Mouse (Mus musculus) limb, embryonic 11.5 days (tissue): ENCODE results near the gene Chrnb1. TPM values are rescaled to one million over a fixed set of nuclear protein-coding genes. Genes with fewer than 3 reads are reported as not detected.
A peak's percentile ranks its signal among the peaks of the same experiment; 100 is the strongest.

Experiments used
- ATAC-seq: fragments of 200-750 bp; cut with Nextera tagmentation; 2 replicates; pipeline ENCODE4 v1.8.0; 2017; ENCODE audit warnings: low read depth; ENCODE audit not compliant: insufficient number of reproducible peaks, low FRiP score, low TSS enrichment
- DNase-seq: peaks from one replicate; pipeline ENCODE4 v3.0.0-alpha.2; 2015; ENCODE audit warnings: low spot score
- H3K27ac ChIP-seq: fragments of 300-500 bp; sonication (generic); replicated peaks from 2 replicates; pipeline ENCODE4 v1.5.1; 2014; ENCODE audit warnings: low read depth, mild to moderate bottlenecking, low read length
- H3K27me3 ChIP-seq: fragments of 300-500 bp; sonication (generic); 2 replicates; pipeline ENCODE4 v1.6.1; 2014; ENCODE audit warnings: mild to moderate bottlenecking, low read length, mixed read lengths; ENCODE audit not compliant: control insufficient read depth, insufficient read depth
- H3K36me3 ChIP-seq: fragments of 300-500 bp; sonication (generic); 2 replicates; pipeline ENCODE4 v1.6.1; 2014; ENCODE audit warnings: mild to moderate bottlenecking, low read length, moderate library complexity, mixed read lengths; ENCODE audit not compliant: control insufficient read depth, insufficient read depth
- H3K4me1 ChIP-seq: fragments of 300-500 bp; sonication (generic); 2 replicates; pipeline ENCODE4 v1.6.1; 2014; ENCODE audit warnings: low read length, mixed read lengths; ENCODE audit not compliant: control insufficient read depth, insufficient read depth
- H3K4me2 ChIP-seq: fragments of 300-500 bp; sonication (generic); 2 replicates; pipeline ENCODE4 v1.6.1; 2014; ENCODE audit warnings: low read depth, mild to moderate bottlenecking, moderate library complexity; ENCODE audit not compliant: severe bottlenecking
- H3K4me3 ChIP-seq: fragments of 300-500 bp; sonication (generic); 2 replicates; pipeline ENCODE4 v1.5.1; 2014; ENCODE audit warnings: low read depth, low read length
- H3K9ac ChIP-seq: fragments of 300-500 bp; sonication (generic); 2 replicates; pipeline ENCODE4 v1.6.1; 2014; ENCODE audit warnings: mild to moderate bottlenecking, low read length
- H3K9me3 ChIP-seq: fragments of 300-500 bp; sonication (generic); 2 replicates; pipeline ENCODE4 v1.6.1; 2016; ENCODE audit warnings: low read length; ENCODE audit not compliant: control insufficient read depth
- WGBS: fragments of 180-500 bp; shearing (Covaris S2); extraction: QIAGEN DNeasy Blood & Tissue Kit; methylation state at CpG from one replicate; pipeline ENCODE4 v1.1.7; 2014; 5-methylcytosine and 5-hydroxymethylcytosine counted together
- polyA plus RNA-seq: library from polyadenylated mRNA; unstranded; fragments of >200 nt; fragmentation: Nextera tagmentation; extraction: Ambion mirVana; gene quantifications from 2 replicates; pipeline ENCODE4 v1.2.1, GENCODE M21; 2014

Gene Chrnb1
- polyA plus RNA-seq, 1 experiment from 2014 or later, result 4.3 TPM

DNA sequence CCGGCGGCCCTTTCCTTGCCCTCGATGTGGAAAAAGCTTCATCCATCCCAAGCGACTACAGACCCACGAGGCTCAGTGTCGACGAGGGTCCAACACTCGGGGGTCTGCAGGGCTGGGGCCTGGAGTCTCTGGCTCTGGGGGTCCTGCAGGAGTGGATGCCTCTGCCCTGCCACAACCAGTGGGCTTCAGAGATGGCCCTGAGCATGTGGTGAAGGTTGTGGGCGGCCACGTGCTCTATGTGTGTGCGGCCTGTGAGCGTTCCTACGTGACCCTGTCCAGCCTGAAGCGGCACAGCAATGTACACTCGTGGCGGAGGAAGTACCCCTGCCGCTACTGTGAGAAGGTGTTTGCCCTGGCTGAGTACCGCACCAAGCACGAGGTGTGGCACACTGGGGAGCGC lies 19.3 kb downstream of the Chrnb1 start:
- Histone ChIP-seq H3K36me3 (no peaks in the 10 kb centered on the region), H3K27ac (no peak overlapping the region), H3K4me1 (no peaks in the 10 kb centered on the region), H3K27me3 (peaks cover 9% of the 10 kb centered on the region; the same call in 1 of the 2 replicates), H3K4me3 (no peak overlapping the region), H3K9ac (no peak overlapping the region), H3K4me2 (no peak overlapping the region), H3K9me3 (no peaks in the 10 kb centered on the region)
- WGBS, result 78% methylated on average over 20 of the region's 20 CpGs
- DNase-seq (no peak), ATAC-seq (no peak)

DNA sequence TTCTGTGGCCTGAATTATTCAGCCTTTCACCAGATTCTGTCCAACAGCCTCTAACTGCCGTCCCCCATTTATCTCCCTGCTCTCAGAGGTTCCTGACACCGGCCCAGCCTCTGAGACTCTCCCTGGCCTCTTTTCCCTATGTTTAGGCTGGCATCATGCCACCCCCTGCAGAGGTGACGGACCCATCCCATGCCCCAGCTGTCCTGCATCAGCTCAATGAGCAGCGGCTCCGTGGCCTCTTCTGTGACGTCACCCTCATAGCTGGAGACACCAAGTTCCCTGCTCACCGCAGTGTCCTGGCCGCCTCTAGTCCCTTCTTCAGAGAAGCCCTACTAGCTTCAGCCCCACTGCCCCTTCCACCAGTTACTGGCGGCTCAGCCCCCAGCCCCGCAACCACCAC lies 20.0 kb downstream of the Chrnb1 start:
- H3K9me3 ChIP-seq, result no peaks in the 10 kb centered on the region
- no peak overlapping the region for H3K4me3 ChIP-seq
- no peak overlapping the region for H3K27ac ChIP-seq
- H3K4me2 ChIP-seq, result no peak overlapping the region
- H3K36me3 ChIP-seq, result no peaks in the 10 kb centered on the region
- peaks cover 9% of the 10 kb centered on the region; the same call in 1 of the 2 replicates for H3K27me3 ChIP-seq
- H3K4me1 ChIP-seq, result no peaks in the 10 kb centered on the region
- WGBS, result 64% methylated on average over 10 of the region's 10 CpGs
- ATAC-seq (no peak), DNase-seq (no peak)
- H3K9ac ChIP-seq, result no peak overlapping the region

- 56% methylated on average over 5 of the region's 5 CpGs for WGBS
- Histone ChIP-seq H3K9ac (no peak overlapping the region), H3K4me1 (no peaks in the 10 kb centered on the region), H3K36me3 (no peaks in the 10 kb centered on the region), H3K4me3 (no peak overlapping the region), H3K4me2 (no peak overlapping the region), H3K9me3 (no peaks in the 10 kb centered on the region), H3K27ac (no peak overlapping the region), H3K27me3 (peaks cover 9% of the 10 kb centered on the region; the same call in 1 of the 2 replicates)
- DNase-seq (no peak), ATAC-seq (no peak)
Measured at GRCm38 (mm10) chr11:69774961-69775360, 20.8 kb downstream of the Chrnb1 start.

GRCm38 (mm10) chr11:69767625-69767909 lies 28.2 kb downstream of the Chrnb1 start:
- ATAC-seq (no peak), DNase-seq (no peak)
- no peaks in the 10 kb centered on the region for H3K9me3 ChIP-seq
- no peak overlapping the region for H3K9ac ChIP-seq
- H3K4me2 ChIP-seq, result peak overlapping the region; percentile 14; the same call in 1 of the 2 replicates
- peaks cover 15% of the 10 kb centered on the region for H3K4me1 ChIP-seq
- H3K4me3 ChIP-seq, result no peak overlapping the region; the same call in 1 of the 2 replicates
- no peaks in the 10 kb centered on the region for H3K36me3 ChIP-seq
- H3K27ac ChIP-seq, result no peak overlapping the region
- H3K27me3 ChIP-seq, result no peaks in the 10 kb centered on the region
- 64% methylated on average over 4 of the region's 4 CpGs for WGBS

DNA sequence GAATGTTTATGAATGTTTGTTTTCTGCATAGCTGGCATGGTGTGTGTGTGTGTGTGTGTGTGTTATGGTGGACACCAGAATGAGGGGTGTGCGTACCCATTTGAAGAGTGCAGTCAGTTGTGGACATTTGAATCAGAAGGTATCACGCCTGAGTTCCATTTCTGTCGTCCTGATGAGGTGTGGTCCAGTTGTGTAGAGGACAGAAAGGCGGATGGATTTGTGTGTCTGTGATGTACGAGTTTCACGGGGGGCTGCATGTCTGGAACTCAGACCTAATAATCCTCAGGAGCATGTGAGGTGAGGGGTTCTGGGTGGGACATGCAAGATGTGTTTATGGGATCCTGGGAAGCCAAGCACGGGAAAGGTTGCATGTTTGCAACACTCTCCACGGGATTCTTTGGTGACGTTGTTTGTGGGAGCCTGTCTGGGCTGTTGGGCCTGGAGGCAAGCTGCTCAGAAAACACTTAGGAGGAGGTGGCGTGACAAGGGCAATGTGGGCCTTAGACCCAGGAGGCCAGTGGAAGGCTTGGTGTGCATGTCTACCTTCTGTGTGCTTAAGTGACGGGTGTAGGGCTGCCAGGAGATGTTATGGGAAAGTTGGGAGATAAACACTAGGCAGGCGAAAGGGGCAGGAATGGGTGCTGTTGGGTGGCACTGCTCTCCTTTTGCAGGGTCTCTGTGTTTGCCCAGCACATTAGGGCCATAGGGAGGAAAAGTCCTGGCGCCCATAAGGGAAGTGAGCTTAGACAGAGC lies 28.7 kb downstream of the Chrnb1 start:
- DNase-seq, result no peak
- H3K27me3 ChIP-seq, result no peaks in the 10 kb centered on the region
- H3K9ac ChIP-seq, result no peak overlapping the region
- peaks cover 15% of the 10 kb centered on the region for H3K4me1 ChIP-seq
- H3K36me3 ChIP-seq, result no peaks in the 10 kb centered on the region
- H3K4me2 ChIP-seq, result peak overlapping the region; percentile 87; the same call in 1 of the 2 replicates
- H3K4me3 ChIP-seq, result peak overlapping the region; percentile 90
- WGBS, result 59% methylated on average over 13 of the region's 13 CpGs
- no peak overlapping the region for H3K27ac ChIP-seq
- H3K9me3 ChIP-seq, result no peaks in the 10 kb centered on the region
- ATAC-seq, result no peak

GRCm38 (mm10) chr11:69766126-69766609 lies 29.6 kb downstream of the Chrnb1 start:
- peak; percentile 66 for ATAC-seq
- no peaks in the 10 kb centered on the region for H3K9me3 ChIP-seq
- peak overlapping the region; percentile 91 for H3K9ac ChIP-seq
- H3K4me3 ChIP-seq, result peak overlapping the region; percentile 90
- WGBS, result under 1% methylated on average over 37 of the region's 37 CpGs
- peak; percentile 71 for DNase-seq
- peaks cover 15% of the 10 kb centered on the region for H3K4me1 ChIP-seq
- no peaks in the 10 kb centered on the region for H3K36me3 ChIP-seq
- H3K27me3 ChIP-seq, result no peaks in the 10 kb centered on the region
- peak overlapping the region; percentile 87 for H3K4me2 ChIP-seq
- H3K27ac ChIP-seq, result peak overlapping the region; percentile 47

- Histone ChIP-seq H3K27ac (peak within 1 kb of the TSS; percentile 47), H3K4me2 (peak within 1 kb of the TSS; percentile 87), H3K4me3 (peak within 1 kb of the TSS; percentile 90), H3K27me3 (no peaks in the 10 kb centered on the region), H3K36me3 (no peaks in the 10 kb centered on the region), H3K9me3 (no peaks in the 10 kb centered on the region), H3K4me1 (peaks cover 15% of the 10 kb centered on the region), H3K9ac (peak within 1 kb of the TSS; percentile 91)
- WGBS, result 25% methylated on average over 32 of the region's 55 CpGs
- ATAC-seq, result peak; percentile 61
- peak; percentile 50 for DNase-seq
Measured at GRCm38 (mm10) chr11:69765221-69766125, 30.3 kb downstream of the Chrnb1 start, which contains the start of gene Zbtb4. Zbtb4 (plus strand) TSS chr11:69765912.

DNA sequence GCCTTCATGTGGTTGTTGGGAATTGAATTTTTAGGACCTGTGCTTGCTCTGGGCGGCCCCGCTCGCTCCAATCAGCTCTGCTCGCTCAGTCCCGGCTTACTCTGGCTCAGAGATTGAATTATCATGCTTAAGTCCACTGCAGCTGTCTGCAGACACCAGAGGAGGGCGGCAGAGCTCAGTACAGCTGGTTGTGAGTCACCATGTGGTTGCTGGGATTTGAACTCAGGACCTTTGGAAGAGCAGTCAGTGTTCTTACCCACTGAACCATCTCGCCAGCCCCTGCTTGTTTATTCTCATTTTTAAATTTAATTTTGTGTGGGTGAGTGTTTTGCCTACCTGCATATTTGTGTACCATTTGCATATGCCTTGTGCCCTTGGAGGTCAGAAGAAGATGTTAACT lies 32.2 kb downstream of the Chrnb1 start:
- Histone ChIP-seq H3K27ac (no peak overlapping the region), H3K27me3 (no peaks in the 10 kb centered on the region), H3K4me3 (no peak overlapping the region), H3K9me3 (no peaks in the 10 kb centered on the region), H3K4me2 (no peak overlapping the region), H3K4me1 (peaks cover 24% of the 10 kb centered on the region), H3K36me3 (no peaks in the 10 kb centered on the region), H3K9ac (no peak overlapping the region)
- no peak for ATAC-seq
- no peak for DNase-seq
- 70% methylated on average over 7 of the region's 7 CpGs for WGBS
